Mouse (Mus musculus) intestine, embryonic 16.5 days (tissue): ENCODE measurements at regions not wholly inside any gene's neighbourhood (a gene's known extent, or its start where the extent isn't known, plus 50 kb on each side); places are given as distances from the start of the nearest gene placed in this dataset.

Experiments used
- ATAC-seq: fragments of 200-750 bp; cut with Nextera tagmentation; 2 replicates; pipeline ENCODE4 v1.8.0; 2017; ENCODE audit warnings: moderate TSS enrichment, moderate library complexity
- H3K27ac ChIP-seq: fragments of 300-500 bp; sonication (generic); 2 replicates; pipeline ENCODE4 v1.5.1; 2014; ENCODE audit warnings: mild to moderate bottlenecking, low read length
- H3K27me3 ChIP-seq: fragments of 300-500 bp; sonication (generic); replicated peaks from 2 replicates; pipeline ENCODE4 v1.6.1; 2014; ENCODE audit warnings: low read length, control low read depth, mixed read lengths; ENCODE audit not compliant: control insufficient read depth, insufficient read depth
- H3K36me3 ChIP-seq: fragments of 300-500 bp; sonication (generic); 2 replicates; pipeline ENCODE4 v1.6.1; 2014; ENCODE audit warnings: low read length, control low read depth; ENCODE audit not compliant: control insufficient read depth, insufficient read depth
- H3K4me1 ChIP-seq: fragments of 300-500 bp; sonication (generic); 2 replicates; pipeline ENCODE4 v1.6.1; 2014; ENCODE audit warnings: low read length, control low read depth, mixed read lengths; ENCODE audit not compliant: control insufficient read depth, insufficient read depth
- H3K4me2 ChIP-seq: fragments of 300-500 bp; sonication (generic); 2 replicates; pipeline ENCODE4 v1.6.1; 2014; ENCODE audit warnings: low read depth, low read length, control low read depth
- H3K4me3 ChIP-seq: fragments of 300-500 bp; sonication (generic); 2 replicates; pipeline ENCODE4 v1.5.1; 2014; ENCODE audit warnings: mild to moderate bottlenecking, low read length
- H3K9ac ChIP-seq: fragments of 300-500 bp; sonication (generic); 2 replicates; pipeline ENCODE4 v1.6.1; 2014; ENCODE audit warnings: low read depth, low read length
- H3K9me3 ChIP-seq: fragments of 300-500 bp; sonication (generic); 2 replicates; pipeline ENCODE4 v1.6.1; 2016; ENCODE audit warnings: low read length, control low read depth; ENCODE audit not compliant: control insufficient read depth
- WGBS: fragments of 180-500 bp; shearing (Covaris S2); extraction: QIAGEN DNeasy Blood & Tissue Kit; methylation state at CpG from one replicate; pipeline ENCODE4 v1.1.7; 2014; 5-methylcytosine and 5-hydroxymethylcytosine counted together

DNA sequence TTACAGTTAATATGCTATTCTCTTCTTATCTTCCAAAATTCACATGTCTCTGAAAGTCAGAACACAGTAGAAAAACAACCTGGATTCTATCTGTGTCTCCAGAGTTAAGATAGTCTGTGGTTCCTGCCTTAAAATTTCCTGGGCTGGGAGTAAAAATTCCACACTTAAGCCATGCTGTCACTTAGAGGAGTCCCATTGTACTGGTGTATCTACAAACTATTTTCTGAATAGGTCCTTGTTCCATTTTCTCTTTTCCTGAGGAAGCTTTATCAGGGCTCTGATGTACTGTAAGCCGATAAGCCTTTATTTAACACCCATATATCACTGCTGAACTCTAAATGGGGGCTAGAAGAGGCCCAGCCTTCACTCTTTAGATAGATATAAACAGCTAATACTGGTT, 1171.1 kb downstream of the Efnb2 start:
- Histone ChIP-seq H3K27me3 (no peaks in the 10 kb centered on the region), H3K9me3 (no peaks in the 10 kb centered on the region), H3K4me2 (no peak overlapping the region), H3K27ac (no peak overlapping the region), H3K4me1 (no peaks in the 10 kb centered on the region), H3K9ac (no peak overlapping the region), H3K4me3 (no peak overlapping the region), H3K36me3 (no peaks in the 10 kb centered on the region)
- 54% methylated on average over 1 of the region's 1 CpGs for WGBS
- no peak for ATAC-seq

DNA sequence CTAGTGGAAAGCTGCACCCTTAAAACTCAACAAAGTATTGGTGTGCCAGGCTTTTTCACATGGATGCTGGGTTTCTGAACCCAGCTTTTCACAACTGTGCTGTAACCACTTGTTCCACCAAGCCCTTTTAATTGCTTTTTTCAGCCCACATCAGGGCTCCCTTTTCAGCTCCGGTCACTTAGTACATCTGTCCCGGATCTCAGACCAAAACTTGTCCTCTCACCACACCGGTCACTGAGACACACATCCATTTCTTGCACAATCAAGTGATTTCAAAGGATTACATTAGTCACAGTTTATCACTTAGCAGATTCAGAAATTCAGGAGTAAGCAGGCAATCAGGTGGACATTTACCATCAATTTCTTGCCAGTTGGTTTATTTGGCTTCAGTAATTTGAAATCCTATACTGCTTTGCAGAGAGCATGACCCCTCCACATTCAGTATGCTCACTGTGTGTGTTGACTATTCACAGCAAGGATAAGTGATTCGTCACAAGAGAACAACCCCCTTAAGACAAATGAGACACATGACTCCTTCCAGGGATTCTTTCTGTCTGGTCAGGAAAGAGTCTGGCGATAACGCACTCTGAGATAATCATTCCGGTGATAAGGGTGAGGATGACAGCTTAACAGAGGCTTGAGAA, 1188.8 kb downstream of the Efnb2 start:
- H3K4me2 ChIP-seq = no peak overlapping the region
- no peaks in the 10 kb centered on the region for H3K4me1 ChIP-seq
- H3K4me3 ChIP-seq = no peak overlapping the region
- H3K9ac ChIP-seq = no peak overlapping the region
- WGBS = 30% methylated on average over 7 of the region's 7 CpGs
- H3K36me3 ChIP-seq = no peaks in the 10 kb centered on the region
- H3K27me3 ChIP-seq = no peaks in the 10 kb centered on the region
- no peak for ATAC-seq
- H3K9me3 ChIP-seq = no peaks in the 10 kb centered on the region
- no peak overlapping the region for H3K27ac ChIP-seq

DNA sequence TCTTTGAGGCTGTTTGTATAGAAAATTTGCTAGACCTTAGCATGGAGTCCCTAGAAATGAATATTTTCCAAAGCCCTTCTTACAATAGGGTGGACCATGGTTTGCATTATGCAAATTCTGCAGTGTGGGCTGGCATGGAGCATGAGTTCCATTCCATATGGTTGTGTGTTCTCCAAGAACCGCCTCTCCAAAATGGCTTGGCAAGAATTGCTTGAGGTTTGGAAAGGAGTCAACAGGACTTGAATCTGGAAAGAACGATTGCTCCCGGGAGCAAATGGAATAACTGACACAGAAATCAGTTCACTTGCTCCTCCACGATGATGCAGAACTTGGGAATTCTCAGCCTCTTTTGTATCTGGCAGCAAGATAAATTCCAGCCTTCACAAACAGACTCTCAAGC, 1191.8 kb downstream of the Efnb2 start:
- ATAC-seq = no peak
- no peaks in the 10 kb centered on the region for H3K27me3 ChIP-seq
- H3K9ac ChIP-seq = no peak overlapping the region
- H3K27ac ChIP-seq = no peak overlapping the region
- WGBS = 82% methylated on average over 4 of the region's 4 CpGs
- H3K4me3 ChIP-seq = no peak overlapping the region
- no peaks in the 10 kb centered on the region for H3K9me3 ChIP-seq
- no peaks in the 10 kb centered on the region for H3K4me1 ChIP-seq
- no peak overlapping the region for H3K4me2 ChIP-seq
- H3K36me3 ChIP-seq = no peaks in the 10 kb centered on the region

DNA sequence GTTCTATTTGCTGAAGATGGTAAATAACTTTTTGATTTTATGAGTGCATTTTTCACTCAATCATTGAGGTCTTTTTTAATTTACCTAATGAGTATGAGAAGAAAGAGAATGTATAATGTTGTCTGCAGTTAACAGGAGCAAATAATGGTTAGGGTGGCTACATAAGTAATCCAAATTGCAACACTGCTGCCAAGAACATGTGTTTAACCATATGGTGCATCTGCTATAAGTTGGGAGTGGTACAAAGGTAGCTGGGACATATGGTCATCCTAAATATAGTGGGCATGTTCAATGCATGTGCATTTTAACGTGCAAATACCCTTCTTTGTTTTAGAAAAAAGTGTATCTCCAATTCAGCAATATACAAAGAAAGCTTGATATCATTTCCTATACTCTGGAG, 1198.2 kb downstream of the Efnb2 start:
- Histone ChIP-seq H3K27ac (no peak overlapping the region), H3K36me3 (no peaks in the 10 kb centered on the region), H3K4me1 (no peaks in the 10 kb centered on the region), H3K9ac (no peak overlapping the region), H3K4me2 (no peak overlapping the region), H3K27me3 (no peaks in the 10 kb centered on the region), H3K4me3 (no peak overlapping the region), H3K9me3 (no peaks in the 10 kb centered on the region)
- WGBS = 71% methylated on average over 1 of the region's 1 CpGs
- no peak for ATAC-seq

DNA sequence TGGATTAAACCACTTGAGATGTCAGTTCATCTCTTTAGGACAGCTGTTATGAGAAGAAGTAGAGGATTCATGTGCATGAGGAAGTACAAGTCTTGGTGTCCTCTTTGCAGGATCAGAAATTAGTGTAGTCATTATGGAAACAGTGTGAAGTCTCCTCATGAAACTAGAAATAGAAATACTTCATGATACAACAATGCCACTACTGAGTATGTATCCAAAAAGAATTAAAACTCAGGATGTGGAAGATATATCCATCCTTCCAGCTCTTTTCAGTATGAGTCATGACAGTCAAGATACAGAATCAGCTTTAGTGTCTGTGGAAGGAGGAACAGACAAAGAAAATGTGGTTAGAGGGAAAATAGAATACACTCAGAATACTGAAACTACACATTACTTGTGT, 1211.7 kb downstream of the Efnb2 start:
- no peak overlapping the region for H3K4me2 ChIP-seq
- H3K4me3 ChIP-seq = no peak overlapping the region
- ATAC-seq = no peak
- no peaks in the 10 kb centered on the region for H3K27me3 ChIP-seq
- no peaks in the 10 kb centered on the region for H3K36me3 ChIP-seq
- H3K9me3 ChIP-seq = no peaks in the 10 kb centered on the region
- no peaks in the 10 kb centered on the region for H3K4me1 ChIP-seq
- H3K27ac ChIP-seq = no peak overlapping the region
- no peak overlapping the region for H3K9ac ChIP-seq

DNA sequence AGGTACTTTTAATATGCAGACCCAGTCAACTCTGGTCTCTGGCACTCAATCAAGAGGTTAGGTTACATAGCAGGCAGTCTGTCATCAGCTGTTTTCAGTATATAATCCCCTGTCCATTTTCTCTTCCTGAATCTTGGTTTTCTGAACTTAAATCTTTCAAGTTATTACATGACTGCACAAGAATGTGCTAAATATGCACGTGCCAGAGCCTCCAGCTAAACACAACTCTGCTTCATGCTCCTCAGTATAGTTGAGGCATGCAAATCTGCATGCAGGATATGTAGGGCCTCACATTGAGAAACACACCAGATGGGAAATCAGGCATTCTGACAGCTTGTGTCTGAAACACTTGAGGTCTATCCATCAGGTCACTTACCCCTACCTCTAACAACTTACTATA, 1214.0 kb downstream of the Efnb2 start:
- Histone ChIP-seq H3K27me3 (no peaks in the 10 kb centered on the region), H3K36me3 (no peaks in the 10 kb centered on the region), H3K9ac (no peak overlapping the region), H3K9me3 (no peaks in the 10 kb centered on the region), H3K27ac (no peak overlapping the region), H3K4me1 (no peaks in the 10 kb centered on the region), H3K4me2 (no peak overlapping the region), H3K4me3 (no peak overlapping the region)
- no peak for ATAC-seq
- WGBS = 45% methylated on average over 1 of the region's 1 CpGs

DNA sequence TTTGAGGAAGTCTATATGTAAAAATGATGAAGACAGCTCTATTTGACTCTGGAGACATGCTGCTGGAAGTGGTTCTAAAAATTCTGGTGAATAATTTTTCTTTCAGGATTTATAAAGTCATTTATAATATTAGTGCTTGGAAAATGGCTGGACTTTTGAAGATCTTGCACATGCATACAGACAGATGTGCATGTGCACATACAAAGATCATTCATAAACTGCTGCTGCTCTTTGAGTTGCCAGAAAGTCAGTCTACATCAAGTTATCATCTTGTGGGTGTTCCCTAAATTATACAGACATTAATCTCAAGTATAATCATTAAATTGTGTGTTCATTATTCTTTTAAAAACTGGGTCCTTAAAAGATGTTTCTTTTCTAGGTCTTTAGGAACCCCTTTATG, 1220.2 kb downstream of the Efnb2 start:
- no peak overlapping the region for H3K27ac ChIP-seq
- no peaks in the 10 kb centered on the region for H3K36me3 ChIP-seq
- no peaks in the 10 kb centered on the region for H3K9me3 ChIP-seq
- no peak overlapping the region for H3K4me3 ChIP-seq
- no peaks in the 10 kb centered on the region for H3K27me3 ChIP-seq
- no peak overlapping the region for H3K9ac ChIP-seq
- H3K4me1 ChIP-seq = peaks cover 4% of the 10 kb centered on the region; the same call in 1 of the 2 replicates
- ATAC-seq = no peak
- H3K4me2 ChIP-seq = no peak overlapping the region

DNA sequence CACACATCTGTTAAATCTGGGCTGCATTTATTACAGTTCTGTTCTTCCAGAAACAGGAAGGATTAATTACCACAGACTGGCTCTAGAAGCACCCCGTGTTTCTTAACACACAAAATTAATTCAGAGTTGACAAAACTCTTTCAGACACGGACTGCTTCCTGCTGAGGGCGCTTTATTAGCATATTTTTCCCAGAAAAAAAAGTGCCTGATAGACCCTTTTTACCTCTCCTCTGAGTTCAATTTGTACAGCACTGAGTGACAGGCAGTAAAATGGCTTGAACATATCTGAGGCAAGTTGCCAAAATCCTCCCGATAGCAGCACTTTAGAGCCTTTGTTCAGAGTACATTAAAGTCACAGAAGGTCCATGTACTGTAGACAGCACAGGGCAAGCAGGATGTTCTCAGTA, 1220.8 kb downstream of the Efnb2 start:
- 17% methylated on average over 4 of the region's 4 CpGs for WGBS
- H3K27ac ChIP-seq = no peak overlapping the region
- no peaks in the 10 kb centered on the region for H3K36me3 ChIP-seq
- no peak overlapping the region for H3K9ac ChIP-seq
- H3K4me3 ChIP-seq = no peak overlapping the region
- no peak for ATAC-seq
- H3K27me3 ChIP-seq = no peaks in the 10 kb centered on the region
- 0 out of 2 replicates have a peak overlapping the region, but pooled peaks have one; percentile 22 for H3K4me2 ChIP-seq
- H3K9me3 ChIP-seq = no peaks in the 10 kb centered on the region
- peaks cover 4% of the 10 kb centered on the region; the same call in 1 of the 2 replicates for H3K4me1 ChIP-seq

DNA sequence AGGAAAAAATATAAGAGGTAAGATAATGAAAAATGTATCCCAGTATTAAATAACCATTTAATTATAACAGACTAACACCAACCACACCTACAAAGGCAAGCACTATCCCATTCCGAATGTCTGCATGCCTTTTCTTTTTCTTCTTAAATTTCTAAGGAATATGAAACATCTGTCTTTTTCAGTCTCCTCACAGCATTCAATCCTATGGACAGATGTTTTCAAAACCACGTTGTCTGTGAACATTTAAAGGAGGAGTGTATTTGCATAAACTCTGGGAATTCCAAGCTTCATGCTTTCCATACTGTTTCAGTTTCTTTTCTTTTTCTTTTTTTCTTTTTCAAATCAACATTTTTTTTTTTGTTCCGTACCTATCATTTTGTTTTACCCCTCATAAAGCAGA, 1221.2 kb downstream of the Efnb2 start:
- no peaks in the 10 kb centered on the region for H3K36me3 ChIP-seq
- H3K27me3 ChIP-seq = no peaks in the 10 kb centered on the region
- no peak overlapping the region for H3K9ac ChIP-seq
- 44% methylated on average over 3 of the region's 3 CpGs for WGBS
- no peak for ATAC-seq
- no peak overlapping the region for H3K4me3 ChIP-seq
- no peak overlapping the region for H3K4me2 ChIP-seq
- H3K9me3 ChIP-seq = no peaks in the 10 kb centered on the region
- H3K4me1 ChIP-seq = peaks cover 4% of the 10 kb centered on the region; the same call in 1 of the 2 replicates
- H3K27ac ChIP-seq = no peak overlapping the region

DNA sequence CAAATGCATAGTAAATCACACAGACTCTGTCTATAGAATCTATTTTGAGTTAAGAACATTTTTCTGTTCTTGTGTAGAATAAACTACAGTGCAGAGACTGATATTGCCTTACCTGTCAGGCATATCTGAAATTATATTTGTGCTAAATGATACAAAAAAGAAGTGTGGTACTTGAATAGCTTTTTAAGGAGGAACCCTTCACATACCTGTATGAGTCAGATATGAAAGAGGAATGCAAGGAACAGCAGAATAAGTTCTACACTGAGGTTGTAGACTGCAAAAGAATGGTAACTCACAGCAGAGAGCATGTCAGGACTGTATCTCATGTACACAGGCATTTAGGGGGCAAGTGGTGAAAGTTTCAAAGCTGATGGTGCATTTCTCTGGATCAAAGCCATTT, 1230.6 kb downstream of the Efnb2 start:
- ATAC-seq = no peak
- H3K9me3 ChIP-seq = no peaks in the 10 kb centered on the region
- no peaks in the 10 kb centered on the region for H3K4me1 ChIP-seq
- no peaks in the 10 kb centered on the region for H3K27me3 ChIP-seq
- no peak overlapping the region for H3K9ac ChIP-seq
- no peaks in the 10 kb centered on the region for H3K36me3 ChIP-seq
- H3K4me2 ChIP-seq = no peak overlapping the region
- no peak overlapping the region for H3K27ac ChIP-seq
- no peak overlapping the region for H3K4me3 ChIP-seq
